Mouse (Mus musculus): Measurements from ENCODE around the gene Tmem262.

- TF ChIP-seq USF1 (IDR thresholded peaks at IDR 0.05; ENCODE audit: low read depth, low read length) (no peak), CTCF (IDR thresholded peaks at IDR 0.05 in 2 of 3, conservative IDR thresholded peaks at IDR 0.05 in 1 of 3; ENCODE audit: control insufficient read depth in 1 of 3, insufficient read depth in 1 of 3, low read depth in 2 of 3, low read length in 3 of 3, poor library complexity in 1 of 3, severe bottlenecking in 1 of 3) (no peak), ELF1 (IDR thresholded peaks at IDR 0.05; ENCODE audit: low read depth, low read length) (no peak), EP300 (IDR thresholded peaks at IDR 0.05; ENCODE audit: low read depth in 1 of 2, low read length in 2 of 2) (no peak), ETS1 (IDR thresholded peaks at IDR 0.05; ENCODE audit: low read depth, low read length) (no peak), CHD1 (IDR thresholded peaks at IDR 0.05; ENCODE audit: low read depth, low read length) (no peak), MEF2A (IDR thresholded peaks at IDR 0.05; ENCODE audit: extremely low read depth, insufficient replicate concordance, low read depth, low read length, poor library complexity, severe bottlenecking) (no peak), POLR2A (IDR thresholded peaks at IDR 0.05; ENCODE audit: control insufficient read depth in 1 of 2, insufficient read depth in 1 of 2, low read depth in 1 of 2, low read length in 2 of 2, poor library complexity in 1 of 2) (no peak), ZMIZ1 (IDR thresholded peaks at IDR 0.05; ENCODE audit: low read depth, low read length) (no peak), GABPA (IDR thresholded peaks at IDR 0.05; ENCODE audit: low read depth, low read length) (no peak), MYB (IDR thresholded peaks at IDR 0.05; ENCODE audit: low read depth, low read length) (no peak), POLR2AphosphoS5 (IDR thresholded peaks at IDR 0.05; ENCODE audit: borderline replicate concordance, low read depth, low read length) (no peak), MYC (IDR thresholded peaks at IDR 0.05; ENCODE audit: low read depth, low read length) (no peak), ZKSCAN1 (IDR thresholded peaks at IDR 0.05; ENCODE audit: low read depth, low read length) (no peak)
These were observed 10.9 kb upstream of the Tmem262 start for GRCm38 (mm10) chr19:6068951-6069350.

Data from MEL (cell line).